Mouse (Mus musculus): ENCODE results near the gene Tmem63b. TPM values are rescaled to one million over a fixed set of nuclear protein-coding genes. Genes with fewer than 3 reads are reported as not detected.

Gene Tmem63b
- 42.4 TPM for total RNA-seq (2023)

GRCm38 (mm10) chr17:45686716-45687115 is at the start of gene Tmem63b:
TSS of gene Tmem63b (minus strand) at chr17:45686905.

GRCm38 (mm10) chr17:45733735-45734301 is 47.1 kb upstream of the Tmem63b start, which contains the start of gene 1600014C23Rik:
TSS of gene 1600014C23Rik (minus strand) at chr17:45733844.

GRCm38 (mm10) chr17:45686093-45686619 is 549 bp downstream of the Tmem63b start, which contains the start of gene Mrpl14:
TSS of gene Mrpl14 (plus strand) at chr17:45686322.

GRCm38 (mm10) chr17:45659225-45659624 is 27.5 kb downstream of the Tmem63b start, which contains the start of gene Capn11:
TSS of gene Capn11 (minus strand) at chr17:45659325.

Other genes with a start within 250 kb of the Tmem63b start
- not detected for gene Spats1, start 211.5 kb downstream of the Tmem63b start, total RNA-seq (2023)
- gene Aars2, start 180.1 kb downstream of the Tmem63b start, total RNA-seq (2023) = 17.9 TPM
- gene Tcte1, start 163.5 kb downstream of the Tmem63b start, total RNA-seq (2023) = not detected
- 0.12 TPM for gene Tmem151b, start 137.2 kb downstream of the Tmem63b start, total RNA-seq (2023)
- gene Nfkbie, start 131.2 kb downstream of the Tmem63b start, total RNA-seq (2023) = 36.3 TPM
- 21.3 TPM for gene Slc35b2, start 123.0 kb downstream of the Tmem63b start, total RNA-seq (2023)
- 1,076 TPM for gene Hsp90ab1, start 113.6 kb downstream of the Tmem63b start, total RNA-seq (2023)
- gene Slc29a1, start 87.3 kb downstream of the Tmem63b start, total RNA-seq (2023) = 25.8 TPM
- gene Mymx, start 84.8 kb downstream of the Tmem63b start, total RNA-seq (2023) = not detected
- gene Capn11, start 27.6 kb downstream of the Tmem63b start, total RNA-seq (2023) = not detected
- 29.8 TPM for gene Mrpl14, start 583 bp downstream of the Tmem63b start, total RNA-seq (2023)
- not detected for gene 1600014C23Rik, start 46.9 kb upstream of the Tmem63b start, total RNA-seq (2023)

Measured in CD4-positive naive resting alpha-beta T cell, adult 57 days (primary cell).